Mouse (Mus musculus) stomach, embryonic 16.5 days (tissue): Measurements from ENCODE around the gene Ap5z1. TPM values are rescaled to one million over a fixed set of nuclear protein-coding genes. Genes with fewer than 3 reads are reported as not detected.

Experiments used
- ATAC-seq: fragments of 200-750 bp; cut with Nextera tagmentation; 2 replicates; pipeline ENCODE4 v1.8.0; 2017; ENCODE audit warnings: moderate number of reproducible peaks, moderate TSS enrichment; ENCODE audit not compliant: insufficient read depth, low FRiP score
- H3K27ac ChIP-seq: fragments of 300-500 bp; sonication (generic); 2 replicates; pipeline ENCODE4 v1.5.1; 2014; ENCODE audit warnings: low read length
- H3K27me3 ChIP-seq: fragments of 300-500 bp; sonication (generic); 2 replicates; pipeline ENCODE4 v1.6.1; 2014; ENCODE audit warnings: low read length, control low read depth, mixed read lengths; ENCODE audit not compliant: control insufficient read depth, insufficient read depth
- H3K36me3 ChIP-seq: fragments of 300-500 bp; sonication (generic); 2 replicates; pipeline ENCODE4 v1.6.1; 2014; ENCODE audit warnings: low read length; ENCODE audit not compliant: control insufficient read depth, insufficient read depth
- H3K4me1 ChIP-seq: fragments of 300-500 bp; sonication (generic); 2 replicates; pipeline ENCODE4 v1.6.1; 2014; ENCODE audit warnings: low read length, control low read depth, mixed read lengths; ENCODE audit not compliant: control insufficient read depth, insufficient read depth
- H3K4me2 ChIP-seq: fragments of 300-500 bp; sonication (generic); 2 replicates; pipeline ENCODE4 v1.6.1; 2014; ENCODE audit warnings: low read depth, low read length, mixed read lengths
- H3K4me3 ChIP-seq: fragments of 300-500 bp; sonication (generic); replicated peaks from 2 replicates; pipeline ENCODE4 v1.5.1; 2014; ENCODE audit warnings: mild to moderate bottlenecking, low read length
- H3K9ac ChIP-seq: fragments of 300-500 bp; sonication (generic); 2 replicates; pipeline ENCODE4 v1.6.1; 2014; ENCODE audit warnings: low read length
- H3K9me3 ChIP-seq: fragments of 300-500 bp; sonication (generic); replicated peaks from 2 replicates; pipeline ENCODE4 v1.6.1; 2016; ENCODE audit warnings: low read length, control low read depth; ENCODE audit not compliant: control insufficient read depth
- WGBS: fragments of 180-500 bp; shearing (Covaris S2); extraction: QIAGEN DNeasy Blood & Tissue Kit; methylation state at CpG from one replicate; pipeline ENCODE4 v1.1.7; 2014; 5-methylcytosine and 5-hydroxymethylcytosine counted together
- polyA plus RNA-seq: library from polyadenylated mRNA; unstranded; fragments of >200 nt; fragmentation: Nextera tagmentation; extraction: Ambion mirVana; gene quantifications from 2 replicates; pipeline ENCODE4 v1.2.1, GENCODE M21; 2015

Gene Ap5z1
- polyA plus RNA-seq, 1 experiment from 2014 or later: 10.4 TPM

- ATAC-seq: no peak; the same call in 1 of the 2 replicates
- Histone ChIP-seq H3K9ac (no peak overlapping the region), H3K27me3 (no peaks in the 10 kb centered on the region), H3K4me3 (no peak overlapping the region), H3K9me3 (no peaks in the 10 kb centered on the region), H3K4me1 (0 out of 2 replicates have a peak, but pooled peaks cover 10% of the 10 kb centered on the region), H3K27ac (peak overlapping the region; percentile 19; the same call in 1 of the 2 replicates), H3K36me3 (peaks cover 12% of the 10 kb centered on the region), H3K4me2 (no peak overlapping the region)
- 43% methylated on average over 10 of the region's 10 CpGs for WGBS
Measured at GRCm38 (mm10) chr5:142457345-142457744, 6.4 kb upstream of the Ap5z1 start.

GRCm38 (mm10) chr5:142458791-142459557, 4.8 kb upstream of the Ap5z1 start:
- H3K4me3 ChIP-seq: no peak overlapping the region
- H3K27ac ChIP-seq: no peak overlapping the region
- no peak overlapping the region for H3K9ac ChIP-seq
- H3K9me3 ChIP-seq: no peaks in the 10 kb centered on the region
- H3K36me3 ChIP-seq: peaks cover 6% of the 10 kb centered on the region
- 0 out of 2 replicates have a peak, but pooled peaks cover 10% of the 10 kb centered on the region for H3K4me1 ChIP-seq
- WGBS: 81% methylated on average over 17 of the region's 17 CpGs
- ATAC-seq: no peak
- no peaks in the 10 kb centered on the region for H3K27me3 ChIP-seq
- no peak overlapping the region for H3K4me2 ChIP-seq

GRCm38 (mm10) chr5:142459834-142460233, 3.9 kb upstream of the Ap5z1 start:
- no peak overlapping the region for H3K27ac ChIP-seq
- H3K36me3 ChIP-seq: peaks cover 4% of the 10 kb centered on the region; the same call in 1 of the 2 replicates
- no peaks in the 10 kb centered on the region for H3K9me3 ChIP-seq
- no peak overlapping the region for H3K4me2 ChIP-seq
- H3K4me3 ChIP-seq: no peak overlapping the region
- no peaks in the 10 kb centered on the region for H3K27me3 ChIP-seq
- peaks cover 15% of the 10 kb centered on the region; the same call in 1 of the 2 replicates for H3K4me1 ChIP-seq
- ATAC-seq: no peak
- H3K9ac ChIP-seq: no peak overlapping the region
- 72% methylated on average over 5 of the region's 5 CpGs for WGBS

- H3K4me2 ChIP-seq: no peak overlapping the region
- H3K27ac ChIP-seq: no peak overlapping the region
- no peak overlapping the region for H3K9ac ChIP-seq
- H3K4me3 ChIP-seq: no peak overlapping the region
- peaks cover 4% of the 10 kb centered on the region; the same call in 1 of the 2 replicates for H3K36me3 ChIP-seq
- ATAC-seq: no peak
- 94% methylated on average over 7 of the region's 7 CpGs for WGBS
- H3K4me1 ChIP-seq: peaks cover 14% of the 10 kb centered on the region; the same call in 1 of the 2 replicates
- H3K9me3 ChIP-seq: no peaks in the 10 kb centered on the region
- no peaks in the 10 kb centered on the region for H3K27me3 ChIP-seq
Measured at GRCm38 (mm10) chr5:142461942-142462640, 1.7 kb upstream of the Ap5z1 start.

GRCm38 (mm10) chr5:142462641-142462948, 1.1 kb upstream of the Ap5z1 start:
- H3K36me3 ChIP-seq: peaks cover 4% of the 10 kb centered on the region; the same call in 1 of the 2 replicates
- H3K9ac ChIP-seq: no peak overlapping the region
- no peak overlapping the region for H3K4me3 ChIP-seq
- WGBS: 93% methylated on average over 2 of the region's 2 CpGs
- no peak overlapping the region for H3K4me2 ChIP-seq
- no peak for ATAC-seq
- H3K27me3 ChIP-seq: no peaks in the 10 kb centered on the region
- no peaks in the 10 kb centered on the region for H3K9me3 ChIP-seq
- peaks cover 10% of the 10 kb centered on the region; the same call in 1 of the 2 replicates for H3K4me1 ChIP-seq
- H3K27ac ChIP-seq: 0 out of 2 replicates have a peak overlapping the region, but pooled peaks have one; percentile 92

GRCm38 (mm10) chr5:142463011-142463410, 733 bp upstream of the Ap5z1 start:
- H3K9me3 ChIP-seq: no peaks in the 10 kb centered on the region
- H3K9ac ChIP-seq: peak overlapping the region; percentile 65
- peaks cover 10% of the 10 kb centered on the region; the same call in 1 of the 2 replicates for H3K4me1 ChIP-seq
- H3K27ac ChIP-seq: peak overlapping the region; percentile 92
- peaks cover 4% of the 10 kb centered on the region; the same call in 1 of the 2 replicates for H3K36me3 ChIP-seq
- no peaks in the 10 kb centered on the region for H3K27me3 ChIP-seq
- peak overlapping the region; percentile 84 for H3K4me2 ChIP-seq
- ATAC-seq: no peak
- peak overlapping the region; percentile 79 for H3K4me3 ChIP-seq
- 87% methylated on average over 6 of the region's 6 CpGs for WGBS

- H3K4me1 ChIP-seq: peaks cover 7% of the 10 kb centered on the region; the same call in 1 of the 2 replicates
- H3K9me3 ChIP-seq: no peaks in the 10 kb centered on the region
- no peaks in the 10 kb centered on the region for H3K27me3 ChIP-seq
- no peak overlapping the region for H3K4me3 ChIP-seq
- peaks cover 7% of the 10 kb centered on the region; the same call in 1 of the 2 replicates for H3K36me3 ChIP-seq
- H3K27ac ChIP-seq: no peak overlapping the region
- no peak for ATAC-seq
- 92% methylated on average over 13 of the region's 13 CpGs for WGBS
- H3K4me2 ChIP-seq: no peak overlapping the region
- H3K9ac ChIP-seq: no peak overlapping the region
Measured at GRCm38 (mm10) chr5:142468375-142468774, 4.6 kb downstream of the Ap5z1 start.

- peaks cover 2% of the 10 kb centered on the region; the same call in 1 of the 2 replicates for H3K4me1 ChIP-seq
- H3K27ac ChIP-seq: no peak overlapping the region
- no peak overlapping the region for H3K4me3 ChIP-seq
- ATAC-seq: no peak
- H3K9ac ChIP-seq: no peak overlapping the region
- no peaks in the 10 kb centered on the region for H3K9me3 ChIP-seq
- no peak overlapping the region for H3K4me2 ChIP-seq
- WGBS: 81% methylated on average over 11 of the region's 11 CpGs
- H3K36me3 ChIP-seq: peaks cover 11% of the 10 kb centered on the region; the same call in 1 of the 2 replicates
- no peaks in the 10 kb centered on the region for H3K27me3 ChIP-seq
Measured at GRCm38 (mm10) chr5:142469796-142470195, 6.1 kb downstream of the Ap5z1 start.

GRCm38 (mm10) chr5:142473696-142474095, 10.0 kb downstream of the Ap5z1 start:
- H3K4me3 ChIP-seq: no peak overlapping the region
- H3K36me3 ChIP-seq: peaks cover 11% of the 10 kb centered on the region; the same call in 1 of the 2 replicates
- H3K9me3 ChIP-seq: no peaks in the 10 kb centered on the region
- no peak overlapping the region for H3K4me2 ChIP-seq
- no peak overlapping the region for H3K27ac ChIP-seq
- 74% methylated on average over 10 of the region's 10 CpGs for WGBS
- no peak for ATAC-seq
- no peaks in the 10 kb centered on the region for H3K4me1 ChIP-seq
- H3K9ac ChIP-seq: no peak overlapping the region
- no peaks in the 10 kb centered on the region for H3K27me3 ChIP-seq
